Comparison of ENCODE assay signal across 8 mouse cellular contexts in genomic region chr7:38271859-38272258, GRCm38 (mm10). TPM values are rescaled to one million over a fixed set of nuclear protein-coding genes. Genes with fewer than 3 reads are reported as not detected.
DNase-seq lines count a peak whose midpoint lies in the region; ATAC-seq and TF ChIP-seq lines count a peak whose summit lies in the region.

No protein-coding gene starts in this region.

- no peaks in the 10 kb centered on the region for H3K27me3 ChIP-seq in hindbrain, postnatal 0 days (ENCODE audit: insufficient read depth, low read length)
- H3K27me3 ChIP-seq in myocyte (ENCODE audit: control insufficient read depth, insufficient read depth, insufficient read length) = no peaks in the 10 kb centered on the region

- TF ChIP-seq CTCF in layer of hippocampus, adult 2 months (conservative IDR thresholded peaks at IDR 0.05) = no peak
- no peak for TF ChIP-seq CTCF in hindbrain, postnatal 0 days (IDR thresholded peaks at IDR 0.05; ENCODE audit: low read depth)

- TF ChIP-seq POLR2A in myocyte (IDR thresholded peaks at IDR 0.05; ENCODE audit: insufficient read length, low read depth) = no peak

- H3K79me2 ChIP-seq in myocyte (ENCODE audit: control insufficient read depth, insufficient read depth) = peaks cover 22% of the 10 kb centered on the region

- no peaks in the 10 kb centered on the region for H3K9me3 ChIP-seq in hindbrain, postnatal 0 days (ENCODE audit: low read length)

- no peak for DNase-seq in layer of hippocampus, adult 2 months (ENCODE audit: low spot score in 2 of 2)
- no peak for DNase-seq in layer of hippocampus, adult 9-10 months (ENCODE audit: low spot score)
- DNase-seq in embryo, embryonic 11 days = peak; percentile 15
- DNase-seq in hindbrain, postnatal 0 days (ENCODE audit: low spot score) = no peak
- DNase-seq in cerebellum, postnatal 10 days = no peak
- DNase-seq in left cerebral cortex, adult 11 months (ENCODE audit: low spot score) = no peak
- no peak for DNase-seq in cerebellum, adult 11 months

- H3ac ChIP-seq in myocyte (ENCODE audit: control insufficient read depth, insufficient read length) = peak overlapping the region; percentile 70

- peaks cover 9% of the 10 kb centered on the region for H3K4me1 ChIP-seq in hindbrain, postnatal 0 days (ENCODE audit: insufficient read depth, low read length)

- H3K27ac ChIP-seq in layer of hippocampus, adult 2 months = peak overlapping the region; percentile 92
- H3K27ac ChIP-seq in hindbrain, postnatal 0 days = no peak overlapping the region

- H3K9ac ChIP-seq in hindbrain, postnatal 0 days (replicated peaks; ENCODE audit: low read length) = peak overlapping the region; percentile 76

- H3K4me3 ChIP-seq in layer of hippocampus, adult 2 months = peak overlapping the region; percentile 74
- H3K4me3 ChIP-seq in hindbrain, postnatal 0 days (ENCODE audit: low read length) = peak overlapping the region; percentile 86
- peak overlapping the region; percentile 85 for H3K4me3 ChIP-seq in myocyte

- H3K4me2 ChIP-seq in hindbrain, postnatal 0 days (ENCODE audit: low read depth, low read length) = peak overlapping the region; percentile 91
- peak overlapping the region; percentile 69 for H3K4me2 ChIP-seq in myocyte (ENCODE audit: low read depth)

- ATAC-seq in hindbrain, postnatal 0 days = peak; percentile 27

- H3K36me3 ChIP-seq in hindbrain, postnatal 0 days (ENCODE audit: insufficient read depth, low read length) = 0 out of 2 replicates have a peak, but pooled peaks cover 6% of the 10 kb centered on the region
- peaks cover 2% of the 10 kb centered on the region for H3K36me3 ChIP-seq in myocyte (ENCODE audit: control insufficient read depth, insufficient read depth)

- 10% methylated on average over 4 of the region's 4 CpGs for WGBS in hindbrain, postnatal 0 days

TF ChIP-seq in myocyte, 11 proteins besides CTCF, POLR2A, EP300 and RAD21:
- TF ChIP-seq MYOG (IDR thresholded peaks at IDR 0.05; ENCODE audit: control insufficient read depth in 1 of 3, insufficient read depth in 1 of 3, insufficient read length in 2 of 3, low read depth in 2 of 3) = no peak
- no peak for TF ChIP-seq REST (IDR thresholded peaks at IDR 0.05; ENCODE audit: insufficient read depth, insufficient read length)
- no peak for TF ChIP-seq SRF (IDR thresholded peaks at IDR 0.05; ENCODE audit: control insufficient read depth, insufficient read length, low read depth)
- TF ChIP-seq E2F4 (IDR thresholded peaks at IDR 0.05; ENCODE audit: insufficient read depth) = no peak
- no peak for TF ChIP-seq CEBPB (IDR thresholded peaks at IDR 0.05; ENCODE audit: insufficient read depth, poor library complexity, severe bottlenecking)
- TF ChIP-seq POLR2AphosphoS2 (IDR thresholded peaks at IDR 0.05; ENCODE audit: insufficient read length, low read depth) = no peak
- TF ChIP-seq TCF12 (IDR thresholded peaks at IDR 0.05; ENCODE audit: insufficient read depth, poor library complexity, severe bottlenecking) = no peak
- TF ChIP-seq TCF3 (IDR thresholded peaks at IDR 0.05; ENCODE audit: insufficient read length, low read depth) = no peak
- TF ChIP-seq MYOD1 (IDR thresholded peaks at IDR 0.05; ENCODE audit: control insufficient read depth in 1 of 3, insufficient read length in 2 of 3, low read depth in 2 of 3) = no peak
- no peak for TF ChIP-seq USF1 (IDR thresholded peaks at IDR 0.05; ENCODE audit: low read depth)
- TF ChIP-seq MAX (IDR thresholded peaks at IDR 0.05; ENCODE audit: low read depth) = no peak

RNA-seq across cellular contexts. Expression of gene Pop4, which starts 0.6 kb away (rescaled TPM):
- 10 to 100 TPM; 19.9 to 24.5 TPM for total RNA-seq in layer of hippocampus, adult 2 months (2021)
- 56.2 and 64.6 TPM in 2 replicates for total RNA-seq in hindbrain, postnatal 0 days (2014; rRNA removed)
- 71.0 and 72.4 TPM in 2 replicates for polyA plus RNA-seq in hindbrain, postnatal 0 days (2015; fragmentation: Nextera tagmentation; extraction: Ambion mirVana)
- polyA plus RNA-seq in myocyte (2012; fragmentation: generic; extraction: Trizol) = 10.0 TPM

RNA-seq across cellular contexts. Expression of gene Plekhf1, which starts 44.0 kb away (rescaled TPM):
- total RNA-seq in layer of hippocampus, adult 2 months (2021) = 1 to 10 TPM; 2.1 to 2.6 TPM
- total RNA-seq in hindbrain, postnatal 0 days (2014; rRNA removed) = 1.2 and 2.0 TPM in 2 replicates
- polyA plus RNA-seq in hindbrain, postnatal 0 days (2015; fragmentation: Nextera tagmentation; extraction: Ambion mirVana) = 0.84 and 0.97 TPM in 2 replicates
- 3.0 TPM for polyA plus RNA-seq in myocyte (2012; fragmentation: generic; extraction: Trizol)
